Mouse (Mus musculus) midbrain, embryonic 15.5 days (tissue): ENCODE data around the gene Htr2a. TPM values are rescaled to one million over a fixed set of nuclear protein-coding genes. Genes with fewer than 3 reads are reported as not detected.

Experiments used
- ATAC-seq: fragments of 200-750 bp; cut with Nextera tagmentation; replicated peaks from 2 replicates; pipeline ENCODE4 v1.8.0; 2017; ENCODE audit warnings: moderate TSS enrichment
- H3K27ac ChIP-seq: fragments of 300-500 bp; sonication (generic); 2 replicates; pipeline ENCODE4 v1.5.1; 2015; ENCODE audit warnings: mild to moderate bottlenecking, inconsistent platforms
- H3K27me3 ChIP-seq: fragments of 300-500 bp; sonication (generic); replicated peaks from 2 replicates; pipeline ENCODE4 v1.6.1; 2015; ENCODE audit warnings: inconsistent platforms
- H3K36me3 ChIP-seq: fragments of 300-500 bp; sonication (generic); replicated peaks from 2 replicates; pipeline ENCODE4 v1.6.1; 2015; ENCODE audit warnings: inconsistent platforms
- H3K4me1 ChIP-seq: fragments of 300-500 bp; sonication (generic); 2 replicates; pipeline ENCODE4 v1.6.1; 2015; ENCODE audit warnings: inconsistent platforms
- H3K4me2 ChIP-seq: fragments of 300-500 bp; sonication (generic); 2 replicates; pipeline ENCODE4 v1.6.1; 2015; ENCODE audit warnings: inconsistent platforms, mild to moderate bottlenecking, moderate library complexity
- H3K4me3 ChIP-seq: fragments of 300-500 bp; sonication (generic); 2 replicates; pipeline ENCODE4 v1.5.1; 2015; ENCODE audit warnings: mild to moderate bottlenecking, inconsistent platforms
- H3K9ac ChIP-seq: fragments of 300-500 bp; sonication (generic); 2 replicates; pipeline ENCODE4 v1.6.1; 2015; ENCODE audit warnings: mild to moderate bottlenecking, inconsistent platforms
- H3K9me3 ChIP-seq: fragments of 300-500 bp; sonication (generic); 2 replicates; pipeline ENCODE4 v1.6.1; 2016; ENCODE audit warnings: inconsistent platforms
- whole genome bisulfite sequencing: fragments of 180-500 bp; shearing (Covaris S2); methylation state at CpG from one replicate; pipeline ENCODE4 v1.1.7; 2015; ENCODE audit warnings: mixed read lengths; 5-methylcytosine and 5-hydroxymethylcytosine counted together
- polyA plus RNA-seq: library from polyadenylated mRNA; unstranded; fragments of >200 nt; fragmentation: Nextera tagmentation; extraction: Ambion mirVana; gene quantifications from 2 replicates; pipeline ENCODE4 v1.2.1, GENCODE M21; 2015

Htr2a gene
- polyA plus RNA-seq, 1 experiment from 2014 or later = 2.5 TPM

GRCm38 (mm10) chr14:74657227-74657626 lies 16.6 kb downstream of the Htr2a start:
- H3K27ac ChIP-seq = no peak overlapping the region
- H3K9me3 ChIP-seq = no peaks in the 10 kb centered on the region
- no peaks in the 10 kb centered on the region for H3K36me3 ChIP-seq
- H3K4me3 ChIP-seq = no peak overlapping the region
- H3K4me1 ChIP-seq = no peaks in the 10 kb centered on the region
- H3K4me2 ChIP-seq = no peak overlapping the region
- no peak overlapping the region for H3K9ac ChIP-seq
- 83% methylated on average over 7 of the region's 7 CpGs for WGBS
- H3K27me3 ChIP-seq = no peaks in the 10 kb centered on the region
- no peak for ATAC-seq

GRCm38 (mm10) chr14:74659411-74659841 lies 18.8 kb downstream of the Htr2a start:
- H3K27ac ChIP-seq = no peak overlapping the region
- ATAC-seq = no peak
- no peak overlapping the region for H3K4me2 ChIP-seq
- no peak overlapping the region for H3K4me3 ChIP-seq
- H3K9ac ChIP-seq = no peak overlapping the region
- no peaks in the 10 kb centered on the region for H3K4me1 ChIP-seq
- 74% methylated on average over 8 of the region's 8 CpGs for WGBS
- H3K27me3 ChIP-seq = no peaks in the 10 kb centered on the region
- no peaks in the 10 kb centered on the region for H3K36me3 ChIP-seq
- H3K9me3 ChIP-seq = no peaks in the 10 kb centered on the region

- H3K4me3 ChIP-seq = no peak overlapping the region
- H3K4me1 ChIP-seq = no peaks in the 10 kb centered on the region
- no peaks in the 10 kb centered on the region for H3K27me3 ChIP-seq
- 0 out of 2 replicates have a peak overlapping the region, but pooled peaks have one; percentile 3 for H3K27ac ChIP-seq
- H3K4me2 ChIP-seq = no peak overlapping the region
- no peaks in the 10 kb centered on the region for H3K9me3 ChIP-seq
- peak; percentile 79; the same call in 1 of the 2 replicates for ATAC-seq
- H3K36me3 ChIP-seq = no peaks in the 10 kb centered on the region
- no peak overlapping the region for H3K9ac ChIP-seq
- 65% methylated on average over 10 of the region's 10 CpGs for WGBS
Measured at GRCm38 (mm10) chr14:74672137-74673019, 31.7 kb downstream of the Htr2a start.

GRCm38 (mm10) chr14:74673020-74673350 lies 32.3 kb downstream of the Htr2a start:
- ATAC-seq = no peak
- Histone ChIP-seq H3K4me3 (no peak overlapping the region), H3K27ac (no peak overlapping the region), H3K4me1 (no peaks in the 10 kb centered on the region), H3K9ac (no peak overlapping the region), H3K27me3 (no peaks in the 10 kb centered on the region), H3K4me2 (no peak overlapping the region), H3K36me3 (no peaks in the 10 kb centered on the region), H3K9me3 (no peaks in the 10 kb centered on the region)
- 76% methylated on average over 3 of the region's 3 CpGs for WGBS

- Histone ChIP-seq H3K4me3 (no peak overlapping the region), H3K27me3 (no peaks in the 10 kb centered on the region), H3K9ac (no peak overlapping the region), H3K4me2 (no peak overlapping the region), H3K27ac (no peak overlapping the region), H3K9me3 (no peaks in the 10 kb centered on the region), H3K4me1 (no peaks in the 10 kb centered on the region), H3K36me3 (no peaks in the 10 kb centered on the region)
- no peak for ATAC-seq
- 78% methylated on average over 3 of the region's 3 CpGs for WGBS
Measured at GRCm38 (mm10) chr14:74673584-74673983, 32.9 kb downstream of the Htr2a start.

- no peak for ATAC-seq
- WGBS = 77% methylated on average over 5 of the region's 5 CpGs
- no peaks in the 10 kb centered on the region for H3K27me3 ChIP-seq
Measured at GRCm38 (mm10) chr14:74679841-74680240, 39.2 kb downstream of the Htr2a start.

GRCm38 (mm10) chr14:74684298-74684978 lies 43.8 kb downstream of the Htr2a start:
- 78% methylated on average over 5 of the region's 5 CpGs for WGBS
- H3K27me3 ChIP-seq = no peaks in the 10 kb centered on the region
- H3K9ac ChIP-seq = no peak overlapping the region
- no peak overlapping the region for H3K4me3 ChIP-seq
- no peaks in the 10 kb centered on the region for H3K9me3 ChIP-seq
- no peak overlapping the region for H3K27ac ChIP-seq
- ATAC-seq = no peak
- H3K36me3 ChIP-seq = no peaks in the 10 kb centered on the region
- H3K4me2 ChIP-seq = no peak overlapping the region
- H3K4me1 ChIP-seq = no peaks in the 10 kb centered on the region

More at GRCm38 (mm10) chr14:74679841-74680240, 39.2 kb downstream of the Htr2a start:
- no peak overlapping the region for H3K9ac ChIP-seq
- no peak overlapping the region for H3K4me2 ChIP-seq
- no peaks in the 10 kb centered on the region for H3K9me3 ChIP-seq
- H3K27ac ChIP-seq = no peak overlapping the region
- no peak overlapping the region for H3K4me3 ChIP-seq
- H3K4me1 ChIP-seq = no peaks in the 10 kb centered on the region
- no peaks in the 10 kb centered on the region for H3K36me3 ChIP-seq

- H3K9me3 ChIP-seq = no peaks in the 10 kb centered on the region
- no peak for ATAC-seq
- WGBS = 89% methylated on average over 2 of the region's 2 CpGs
Measured at GRCm38 (mm10) chr14:74691963-74692362, 51.3 kb downstream of the Htr2a start.

GRCm38 (mm10) chr14:74696766-74697165 lies 56.1 kb downstream of the Htr2a start:
- 46% methylated on average over 4 of the region's 4 CpGs for WGBS
- peak; percentile 72 for ATAC-seq
- no peaks in the 10 kb centered on the region for H3K9me3 ChIP-seq

More at GRCm38 (mm10) chr14:74691963-74692362, 51.3 kb downstream of the Htr2a start:
- no peak overlapping the region for H3K4me2 ChIP-seq
- no peak overlapping the region for H3K4me3 ChIP-seq
- no peaks in the 10 kb centered on the region for H3K27me3 ChIP-seq
- H3K27ac ChIP-seq = no peak overlapping the region
- no peaks in the 10 kb centered on the region for H3K36me3 ChIP-seq
- H3K9ac ChIP-seq = no peak overlapping the region
- H3K4me1 ChIP-seq = peaks cover 4% of the 10 kb centered on the region

GRCm38 (mm10) chr14:74697432-74697831 lies 56.8 kb downstream of the Htr2a start:
- Histone ChIP-seq H3K27me3 (no peaks in the 10 kb centered on the region), H3K27ac (0 out of 2 replicates have a peak overlapping the region, but pooled peaks have one; percentile 15), H3K9ac (no peak overlapping the region), H3K9me3 (no peaks in the 10 kb centered on the region), H3K36me3 (no peaks in the 10 kb centered on the region), H3K4me2 (no peak overlapping the region), H3K4me1 (peaks cover 15% of the 10 kb centered on the region), H3K4me3 (no peak overlapping the region)
- ATAC-seq = peak; percentile 74; the same call in 1 of the 2 replicates

More at GRCm38 (mm10) chr14:74696766-74697165, 56.1 kb downstream of the Htr2a start:
- no peaks in the 10 kb centered on the region for H3K27me3 ChIP-seq
- H3K4me1 ChIP-seq = peaks cover 15% of the 10 kb centered on the region
- H3K27ac ChIP-seq = peak overlapping the region; percentile 43; the same call in 1 of the 2 replicates
- H3K36me3 ChIP-seq = no peaks in the 10 kb centered on the region
- no peak overlapping the region for H3K9ac ChIP-seq
- no peak overlapping the region for H3K4me2 ChIP-seq
- no peak overlapping the region for H3K4me3 ChIP-seq

- no peak overlapping the region for H3K4me3 ChIP-seq
- no peak for ATAC-seq
- H3K9ac ChIP-seq = no peak overlapping the region
- no peaks in the 10 kb centered on the region for H3K9me3 ChIP-seq
- H3K4me2 ChIP-seq = no peak overlapping the region
- no peaks in the 10 kb centered on the region for H3K27me3 ChIP-seq
- peaks cover 15% of the 10 kb centered on the region for H3K4me1 ChIP-seq
- no peak overlapping the region for H3K27ac ChIP-seq
- 85% methylated on average over 3 of the region's 3 CpGs for WGBS
- no peaks in the 10 kb centered on the region for H3K36me3 ChIP-seq
Measured at GRCm38 (mm10) chr14:74699241-74699640, 58.6 kb downstream of the Htr2a start.

- H3K27me3 ChIP-seq = no peaks in the 10 kb centered on the region
- H3K4me1 ChIP-seq = peaks cover 3% of the 10 kb centered on the region; the same call in 1 of the 2 replicates
- no peak overlapping the region for H3K9ac ChIP-seq
- no peak overlapping the region for H3K4me2 ChIP-seq
- H3K9me3 ChIP-seq = no peaks in the 10 kb centered on the region
- H3K36me3 ChIP-seq = no peaks in the 10 kb centered on the region
- ATAC-seq = no peak
- H3K4me3 ChIP-seq = no peak overlapping the region
- no peak overlapping the region for H3K27ac ChIP-seq
- 48% methylated on average over 6 of the region's 6 CpGs for WGBS
Measured at GRCm38 (mm10) chr14:74703930-74704329, 63.3 kb downstream of the Htr2a start.
